Mouse (Mus musculus): ENCODE results near the gene Mrps2.
"Not testable (repeated sequence)": the region's sequence is repeated elsewhere in the genome, so short reads cannot be mapped to it uniquely, and the experiment has no call there.

Mrps2 gene

GRCm38 (mm10) chr2:28477993-28478392, 10.1 kb downstream of the Mrps2 start:
- not testable (repeated sequence) for DNase-seq (ENCODE audit: low spot score)

DNA sequence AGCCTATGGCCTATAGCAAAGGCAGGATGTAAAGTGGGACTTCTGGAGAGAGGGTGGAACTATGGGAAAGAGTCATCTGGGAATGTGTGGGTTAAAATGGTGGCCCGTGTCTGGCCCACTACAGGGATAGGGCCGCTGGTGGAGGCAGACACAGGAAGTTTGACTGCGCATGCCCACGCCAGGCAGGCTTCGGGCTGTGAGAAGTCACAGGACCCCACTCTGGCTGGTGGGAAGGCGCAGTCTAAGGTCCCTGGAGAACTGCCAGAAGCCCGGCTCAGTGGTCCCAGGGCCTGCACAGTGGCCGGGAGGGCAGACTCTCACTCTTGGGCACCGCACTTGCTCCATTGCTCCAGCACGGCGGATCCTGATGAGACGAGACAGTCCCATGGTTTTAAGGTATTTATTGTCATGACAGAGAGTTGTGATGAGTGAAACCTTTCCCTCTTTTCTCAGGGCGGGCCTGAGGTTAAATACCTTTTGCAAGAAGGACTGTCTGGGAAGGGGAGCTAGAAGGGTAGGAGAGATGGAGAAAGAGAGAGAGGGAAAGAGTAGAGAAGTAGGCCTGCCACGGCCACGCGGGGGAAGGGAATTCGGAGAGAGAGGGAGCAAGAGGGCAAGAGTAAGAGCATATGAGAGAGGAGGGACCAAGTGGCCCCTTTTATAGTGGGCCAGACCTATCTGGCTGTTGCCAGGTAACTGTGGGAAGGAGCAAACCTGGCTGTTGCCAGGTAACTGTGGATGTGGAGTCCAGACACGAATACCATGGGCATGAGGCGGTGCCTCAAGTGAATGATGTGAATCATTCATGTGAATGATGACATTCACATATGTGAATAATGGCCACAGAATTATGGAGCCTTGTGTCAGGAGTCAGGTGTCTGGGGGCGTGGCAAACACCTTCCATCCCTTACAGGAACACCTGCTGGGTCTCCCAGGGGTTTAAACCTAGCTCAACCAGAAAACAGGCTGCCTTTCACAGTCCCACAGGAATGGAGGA, 11.6 kb downstream of the Mrps2 start:
- DNase-seq (ENCODE audit: low spot score): no peak

DNA sequence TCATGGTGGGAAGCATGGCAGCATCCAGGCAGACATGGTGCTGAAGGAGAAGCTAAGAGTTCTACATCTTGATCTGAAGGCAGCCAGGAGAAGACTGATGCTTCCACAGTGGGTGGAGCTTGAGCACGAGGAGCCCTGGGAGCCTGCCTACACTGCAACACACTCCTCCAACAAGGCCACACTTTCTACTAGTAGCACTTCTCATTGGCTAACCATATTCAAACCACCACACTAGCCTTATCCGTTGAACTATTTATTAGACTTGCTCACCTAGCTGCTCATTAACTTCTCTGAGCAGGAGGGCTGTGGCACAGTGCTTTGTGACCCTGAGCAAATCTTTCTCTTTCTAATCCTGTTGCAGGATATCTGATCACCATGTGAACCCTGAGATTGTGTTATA, 16.0 kb downstream of the Mrps2 start:
- no peak for DNase-seq (ENCODE audit: low spot score)

- no peak for DNase-seq (ENCODE audit: low spot score)
Observed at GRCm38 (mm10) chr2:28494521-28494920, 26.7 kb downstream of the Mrps2 start.

- DNase-seq (ENCODE audit: low spot score): no peak
Observed at GRCm38 (mm10) chr2:28495207-28495756, 27.4 kb downstream of the Mrps2 start.

GRCm38 (mm10) chr2:28495801-28496595, 28.1 kb downstream of the Mrps2 start:
- DNase-seq (ENCODE audit: low spot score): no peak

- no peak for DNase-seq (ENCODE audit: low spot score)
Observed at GRCm38 (mm10) chr2:28496671-28497070, 28.8 kb downstream of the Mrps2 start, which contains the start of gene Gbgt1. TSS of gene Gbgt1 (plus strand) at chr2:28496891.

DNA sequence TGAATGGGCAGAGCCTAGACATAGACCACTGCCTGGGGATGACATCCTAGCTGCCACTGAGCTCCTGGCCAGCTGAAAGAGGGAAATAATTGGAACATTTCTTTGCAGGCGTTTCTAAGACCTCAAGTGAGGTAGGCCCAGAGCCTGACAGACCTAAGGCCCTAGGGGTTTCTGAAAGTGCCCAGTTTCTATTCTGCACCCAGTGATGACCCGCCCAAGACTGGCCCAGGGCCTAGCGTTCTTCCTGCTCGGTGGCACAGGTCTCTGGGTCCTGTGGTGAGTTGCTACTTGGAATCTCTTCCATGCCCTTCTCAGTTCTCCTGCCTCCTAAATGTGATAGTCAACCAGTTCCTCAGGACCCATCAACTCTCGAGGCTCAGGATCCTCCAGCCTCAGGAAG, 29.7 kb downstream of the Mrps2 start:
- no peak for DNase-seq (ENCODE audit: low spot score)

- DNase-seq (ENCODE audit: low spot score): no peak
Observed at GRCm38 (mm10) chr2:28498431-28498830, 30.6 kb downstream of the Mrps2 start.

DNA sequence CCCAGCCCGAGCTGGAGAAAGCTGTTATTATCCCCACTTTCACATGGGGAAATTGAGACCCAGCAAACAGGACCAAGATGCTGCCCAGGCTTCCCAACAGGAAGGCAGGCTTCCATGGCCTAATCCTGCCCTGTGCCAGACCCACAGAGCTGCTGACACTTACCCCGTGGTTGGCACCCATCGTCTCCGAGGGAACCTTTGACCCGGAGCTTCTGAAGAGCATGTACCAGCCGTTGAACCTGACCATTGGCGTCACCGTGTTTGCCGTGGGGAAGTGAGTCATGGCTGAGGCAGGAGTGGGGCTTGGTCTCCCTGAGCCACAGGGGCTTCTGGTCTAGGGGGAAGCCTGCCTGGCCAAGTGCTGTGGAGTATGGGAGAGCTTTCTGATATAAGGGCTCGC, 35.1 kb downstream of the Mrps2 start:
- no peak for DNase-seq (ENCODE audit: low spot score)

- DNase-seq (ENCODE audit: low spot score): no peak
Observed at GRCm38 (mm10) chr2:28504676-28505075, 36.8 kb downstream of the Mrps2 start.

DNA sequence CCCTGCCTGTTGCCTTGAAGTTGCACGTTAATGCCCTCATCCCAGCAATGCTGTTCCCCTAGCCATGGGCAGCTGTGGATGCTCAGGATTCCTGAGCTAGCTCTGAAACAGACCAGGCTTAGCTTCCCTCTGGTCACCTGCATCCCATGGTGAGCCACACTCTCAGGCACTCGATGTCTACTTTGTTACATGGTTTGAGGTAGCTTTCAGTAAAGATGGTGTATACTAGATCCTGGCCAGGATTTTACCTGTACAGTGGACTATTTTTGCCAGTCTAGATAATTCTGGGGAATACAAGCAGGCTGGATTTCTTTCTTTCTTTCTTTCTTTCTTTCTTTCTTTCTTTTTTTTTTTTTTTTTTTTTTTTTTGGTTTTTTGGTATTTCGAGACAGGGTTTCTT, 37.9 kb downstream of the Mrps2 start, which contains the start of gene Gm10134:
TSS of gene Gm10134 (plus strand) at position 301 of the 400 bp plus-strand sequence.
- DNase-seq (ENCODE audit: low spot score): no peak

DNA sequence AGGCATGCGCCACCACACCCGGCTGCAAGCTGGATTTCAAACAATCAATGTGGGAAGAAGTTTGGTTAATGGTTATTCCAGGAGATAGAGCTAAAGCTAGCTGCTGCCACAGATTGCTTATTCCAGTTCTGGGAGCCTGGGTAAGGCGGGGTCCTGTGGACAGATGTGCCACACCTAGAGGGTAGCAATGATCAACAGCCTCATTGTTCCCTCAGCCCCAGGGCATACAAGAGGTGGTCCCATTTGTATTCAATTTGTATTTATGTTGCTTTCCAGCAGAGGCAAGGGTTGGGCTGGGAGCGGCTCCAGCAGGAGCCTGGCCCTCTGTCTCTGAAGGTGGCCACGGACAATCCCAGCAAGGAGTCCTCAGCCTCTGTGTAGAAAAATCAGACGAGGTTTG, 38.4 kb downstream of the Mrps2 start:
- no peak for DNase-seq (ENCODE audit: low spot score)

- not testable (repeated sequence) for DNase-seq (ENCODE audit: low spot score)
Observed at GRCm38 (mm10) chr2:28511600-28511999, 43.7 kb downstream of the Mrps2 start.

- peak; percentile 78 for DNase-seq (ENCODE audit: low spot score)
Observed at GRCm38 (mm10) chr2:28512798-28513401, 45.0 kb downstream of the Mrps2 start, which contains the start of gene Ralgds. TSS of gene Ralgds (plus strand) at chr2:28513125.

GRCm38 (mm10) chr2:28513431-28514370, 45.8 kb downstream of the Mrps2 start:
- DNase-seq (ENCODE audit: low spot score): peak; percentile 48

GRCm38 (mm10) chr2:28514489-28514888, 46.6 kb downstream of the Mrps2 start:
- peak; percentile 88 for DNase-seq (ENCODE audit: low spot score)

- DNase-seq (ENCODE audit: low spot score): peak; percentile 90
Observed at GRCm38 (mm10) chr2:28517206-28517909, 49.5 kb downstream of the Mrps2 start.

GRCm38 (mm10) chr2:28518231-28518630, 50.4 kb downstream of the Mrps2 start:
- no peak for DNase-seq (ENCODE audit: low spot score)

DNA sequence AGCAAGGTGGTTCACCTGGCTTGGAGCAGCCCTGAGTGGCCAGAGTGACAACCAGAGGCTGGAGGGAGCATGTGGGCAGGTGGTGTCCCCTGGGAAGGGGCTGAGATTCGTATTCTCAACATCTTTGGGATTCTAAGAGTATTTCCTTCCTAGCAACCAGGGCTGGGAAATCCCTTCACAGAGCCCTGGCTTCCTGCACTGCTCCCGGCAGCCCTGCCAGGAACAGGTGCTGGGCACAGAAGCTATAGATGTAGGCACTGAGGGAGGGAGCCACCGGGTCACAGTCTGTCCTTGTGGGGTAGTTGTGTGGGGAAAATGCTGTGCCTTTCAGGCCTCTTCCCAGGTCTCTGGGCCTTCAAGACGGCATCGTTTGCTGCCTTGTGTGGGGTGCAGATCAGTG, 52.7 kb downstream of the Mrps2 start:
- DNase-seq (ENCODE audit: low spot score): no peak

All from MN1 (cell line).